Mouse (Mus musculus): ENCODE results near the gene Rif1.
A peak's percentile ranks its signal among the peaks of the same experiment; 100 is the strongest.

Rif1 gene

DNA sequence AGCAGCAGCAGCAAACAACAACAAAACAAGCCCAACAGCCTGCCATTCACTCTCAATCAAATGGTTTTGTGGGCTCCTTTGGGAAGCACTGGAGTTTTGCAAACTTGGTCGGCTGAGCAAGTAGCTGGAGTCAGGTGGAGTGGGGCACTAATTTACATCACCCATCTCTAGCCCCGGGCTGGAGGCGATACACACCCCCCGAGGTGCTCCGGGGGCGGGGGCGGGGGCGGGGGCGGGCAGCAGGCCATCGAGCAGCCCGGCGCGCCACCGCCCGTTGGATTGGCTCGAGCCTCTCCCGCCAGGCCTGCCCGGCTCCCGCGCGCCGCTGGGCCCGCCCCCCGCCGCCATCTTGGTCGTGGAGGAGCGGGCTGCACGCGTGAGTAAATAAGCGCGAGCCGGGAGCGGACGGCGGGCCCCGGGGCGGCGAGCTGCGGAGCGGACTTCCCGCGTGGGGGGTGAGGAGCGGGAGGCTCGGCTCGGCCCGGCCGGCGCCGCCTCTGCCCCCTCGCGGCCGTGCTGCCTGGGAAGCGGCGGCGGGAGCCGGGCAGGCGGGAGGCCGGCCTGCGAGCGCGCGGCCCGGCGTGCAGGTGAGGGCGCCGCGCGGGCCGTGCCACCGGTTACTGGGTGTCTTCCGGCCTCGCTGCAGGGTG lies at the start of gene Rif1:
TSS of gene Rif1 (plus strand) at position 342 of the 650 bp plus-strand sequence.
- DNase-seq = peak; percentile 85

GRCm38 (mm10) chr2:52027061-52027460 lies 45.6 kb upstream of the Rif1 start:
- no peak for DNase-seq

- no peak for DNase-seq
Observed at GRCm38 (mm10) chr2:52029426-52029825, 43.2 kb upstream of the Rif1 start.

DNA sequence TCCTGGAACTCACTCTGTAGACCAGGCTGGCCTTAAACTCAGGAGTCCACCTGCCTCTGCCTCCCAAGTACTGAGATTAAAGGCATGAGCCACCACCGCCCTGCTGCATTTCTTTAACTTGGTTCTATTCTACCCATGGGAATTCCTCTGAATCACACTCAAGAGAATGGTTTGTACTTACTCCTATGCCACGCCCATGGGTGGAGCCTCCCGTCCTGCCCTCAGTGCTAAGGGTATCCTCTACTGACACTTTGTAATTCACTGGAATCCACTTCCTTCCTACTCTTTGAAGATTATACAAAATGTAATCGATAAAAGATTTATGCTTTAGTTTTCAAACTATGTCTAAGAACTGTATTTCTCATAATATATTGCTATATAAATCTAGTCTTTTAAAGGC lies 41.1 kb upstream of the Rif1 start:
- no peak for DNase-seq

- DNase-seq = no peak
Observed at GRCm38 (mm10) chr2:52034601-52035000, 38.0 kb upstream of the Rif1 start.

DNA sequence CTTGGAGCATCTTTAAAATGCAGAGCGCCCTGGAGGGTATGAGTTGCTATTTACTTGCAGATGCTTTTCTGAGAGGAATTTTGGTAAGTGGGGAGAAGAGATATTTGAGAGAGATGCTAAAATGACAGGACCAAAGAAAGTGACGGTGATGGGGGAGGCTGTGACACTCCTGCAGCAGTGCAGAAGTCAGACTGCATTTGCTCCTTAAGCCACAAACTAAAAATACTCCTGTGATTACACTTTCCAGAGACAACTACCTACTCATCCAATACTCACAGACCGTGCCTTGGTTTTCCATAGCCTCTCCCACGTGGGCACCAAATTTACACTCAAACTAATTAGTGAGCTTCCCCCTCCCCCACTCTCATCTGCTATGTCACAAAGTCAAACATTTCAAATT lies 37.5 kb upstream of the Rif1 start:
- no peak for DNase-seq

DNA sequence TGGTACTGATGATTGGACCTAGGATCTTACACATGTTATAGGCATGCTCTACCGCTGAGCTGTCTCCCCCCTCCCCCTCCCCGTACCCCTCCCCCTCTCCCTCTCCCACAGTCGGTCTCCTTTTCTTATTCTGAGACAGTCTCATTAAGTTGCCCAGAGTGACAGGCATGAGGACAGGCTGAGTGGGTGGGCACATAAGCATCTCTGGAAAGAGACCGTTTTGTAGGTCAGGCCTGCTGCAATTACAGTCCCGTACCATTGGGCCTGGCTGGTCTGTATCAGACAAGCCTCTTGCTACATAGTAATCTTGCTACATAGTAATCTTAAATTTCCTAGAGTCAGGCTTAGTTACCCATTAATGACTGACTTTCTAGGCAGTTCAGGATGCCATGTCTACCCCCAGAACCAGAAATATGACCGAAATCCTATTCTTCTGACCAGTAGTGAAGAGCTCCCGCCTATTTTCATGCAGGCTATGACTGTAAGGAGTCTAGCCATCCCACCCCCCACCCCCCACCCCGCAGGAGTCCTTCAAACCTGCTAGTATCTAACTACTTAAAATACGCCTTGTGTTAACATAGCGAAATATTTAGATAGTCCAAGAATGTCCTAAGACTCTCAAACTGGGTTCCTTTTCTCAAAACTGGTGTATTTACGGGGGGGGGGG lies 35.6 kb upstream of the Rif1 start:
- no peak for DNase-seq

DNA sequence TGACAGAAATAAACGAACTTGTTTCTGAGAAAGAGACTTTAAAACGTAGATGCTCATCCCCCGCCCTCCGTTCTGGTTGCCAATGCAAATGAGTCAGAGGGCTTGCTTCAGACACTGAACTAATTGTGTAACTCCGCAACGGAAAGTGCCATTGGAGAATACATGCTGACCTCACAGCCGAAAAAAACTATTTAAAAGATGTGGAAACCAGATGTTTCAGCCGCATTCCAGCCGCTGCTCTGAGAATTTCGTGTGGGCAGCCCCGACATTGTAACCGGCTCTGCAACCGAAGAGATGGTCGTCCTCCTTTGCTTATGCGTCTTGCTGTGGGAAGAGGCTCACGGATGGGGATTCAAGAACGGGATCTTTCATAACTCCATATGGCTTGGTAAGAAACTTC lies 34.8 kb upstream of the Rif1 start, which contains the start of gene Tnfaip6:
TSS of gene Tnfaip6 (plus strand) at position 128 of the 400 bp plus-strand sequence.
- DNase-seq = no peak

- DNase-seq = no peak
Observed at GRCm38 (mm10) chr2:52038558-52038957, 34.1 kb upstream of the Rif1 start.

DNA sequence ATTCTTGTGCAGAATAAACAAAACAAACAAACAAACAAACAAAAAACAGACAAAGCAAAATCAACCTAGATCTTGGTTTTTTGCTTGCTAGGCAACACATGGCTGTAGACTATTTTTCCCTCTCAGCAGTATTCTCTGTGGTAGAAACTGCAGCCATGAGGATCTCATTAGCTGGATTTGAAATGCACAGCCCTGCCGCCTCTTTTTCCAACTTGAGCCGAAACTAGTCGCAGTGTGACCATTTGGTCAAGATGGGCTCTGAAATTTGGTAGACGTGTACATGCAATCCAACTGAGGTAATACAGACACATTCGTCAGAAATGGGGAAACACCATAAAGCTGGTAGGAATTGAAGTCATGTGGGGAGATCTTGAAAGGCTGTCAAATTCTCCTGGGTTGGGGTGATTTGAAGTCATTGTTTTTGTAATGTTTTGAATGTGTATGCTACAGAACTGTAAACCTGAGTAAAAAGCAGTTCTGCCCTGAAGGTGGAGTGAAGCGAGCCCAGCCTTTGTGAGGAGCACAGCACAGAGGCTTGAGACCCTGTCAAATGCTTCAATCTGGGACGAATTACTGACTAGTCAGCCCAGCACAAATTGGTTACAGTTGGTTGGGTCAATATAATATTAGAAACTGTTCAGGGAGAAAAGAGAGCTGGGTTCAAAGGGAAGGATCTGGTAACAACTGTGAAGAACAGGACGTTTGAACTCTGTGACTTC lies 33.4 kb upstream of the Rif1 start:
- no peak for DNase-seq

- no peak for DNase-seq
Observed at GRCm38 (mm10) chr2:52042132-52042531, 30.5 kb upstream of the Rif1 start.

DNA sequence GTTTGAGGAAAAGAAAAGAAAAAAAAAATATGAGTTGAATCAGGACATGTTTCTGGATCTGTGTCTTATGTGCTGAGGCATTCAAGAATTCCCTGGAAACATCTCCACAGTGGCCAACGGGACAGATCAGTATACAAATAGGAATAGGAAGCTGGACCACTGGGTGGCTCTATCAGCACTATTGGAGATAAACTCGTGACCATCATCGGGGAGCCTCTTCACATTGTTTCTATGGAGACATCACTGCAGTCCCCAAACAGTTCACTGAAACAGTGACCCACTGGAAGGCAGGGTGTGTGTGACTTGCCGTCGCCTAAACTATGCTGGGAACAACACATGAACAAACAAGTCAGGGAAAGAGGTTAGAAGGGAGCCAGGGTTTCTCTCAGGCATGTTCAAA lies 29.9 kb upstream of the Rif1 start:
- peak; percentile 6 for DNase-seq

DNA sequence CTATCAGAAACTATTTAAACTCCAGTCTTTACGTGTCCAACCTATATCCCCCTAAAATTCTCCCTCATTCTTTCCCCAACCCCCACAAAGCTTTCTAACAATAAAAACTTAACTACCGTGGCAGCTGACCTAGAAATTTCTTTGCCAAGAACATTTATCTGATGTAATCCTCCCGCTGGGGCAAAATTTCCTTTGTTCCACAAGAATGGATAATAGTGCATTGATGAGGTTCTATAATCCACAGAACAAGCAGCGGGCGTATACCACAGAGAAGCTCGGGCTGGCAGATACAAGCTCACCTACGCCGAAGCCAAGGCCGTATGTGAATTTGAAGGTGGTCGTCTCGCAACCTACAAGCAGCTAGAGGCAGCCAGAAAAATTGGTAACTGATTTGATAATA lies 29.1 kb upstream of the Rif1 start:
- no peak for DNase-seq

- no peak for DNase-seq
Observed at GRCm38 (mm10) chr2:52046032-52046431, 26.6 kb upstream of the Rif1 start.

DNA sequence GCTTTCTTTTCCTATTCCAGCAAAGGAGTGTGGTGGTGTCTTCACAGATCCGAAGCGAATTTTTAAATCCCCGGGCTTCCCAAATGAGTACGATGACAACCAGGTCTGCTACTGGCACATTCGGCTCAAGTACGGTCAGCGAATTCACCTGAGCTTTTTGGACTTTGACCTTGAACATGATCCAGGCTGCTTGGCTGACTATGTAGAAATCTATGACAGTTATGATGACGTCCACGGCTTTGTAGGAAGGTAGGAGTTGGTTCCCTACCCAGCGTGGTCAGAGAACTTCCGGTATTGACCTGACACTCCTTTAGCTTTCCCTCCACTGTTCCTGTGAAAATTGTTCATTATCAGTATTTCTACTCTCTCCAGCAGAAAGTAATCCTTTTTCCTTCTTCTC lies 21.8 kb upstream of the Rif1 start:
- no peak for DNase-seq

- no peak for DNase-seq
Observed at GRCm38 (mm10) chr2:52052335-52052734, 20.3 kb upstream of the Rif1 start.

GRCm38 (mm10) chr2:52053502-52053901 lies 19.1 kb upstream of the Rif1 start:
- DNase-seq = no peak

GRCm38 (mm10) chr2:52055616-52056015 lies 17.0 kb upstream of the Rif1 start:
- no peak for DNase-seq

GRCm38 (mm10) chr2:52057099-52057498 lies 15.5 kb upstream of the Rif1 start:
- DNase-seq = no peak

DNA sequence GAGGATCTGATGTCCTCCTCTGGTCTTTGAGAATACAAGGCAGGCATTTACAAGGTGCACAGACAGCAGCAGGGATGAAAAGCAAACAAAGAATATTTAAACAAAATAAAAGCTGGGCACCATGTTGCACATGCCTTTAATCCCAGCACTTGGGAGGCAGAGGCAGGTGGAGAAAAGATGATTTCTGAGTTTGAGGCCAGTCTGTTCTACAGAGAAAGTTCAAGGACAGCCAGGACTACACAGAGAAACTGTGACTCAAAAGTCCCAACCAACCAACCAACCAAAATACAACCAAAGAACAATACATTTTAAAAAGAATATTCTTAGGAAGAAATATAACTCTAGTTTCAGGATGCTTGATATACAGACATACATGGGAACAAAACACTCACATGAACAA lies 15.0 kb upstream of the Rif1 start:
- DNase-seq = no peak

GRCm38 (mm10) chr2:52068641-52069040 lies 4.0 kb upstream of the Rif1 start:
- DNase-seq = no peak

GRCm38 (mm10) chr2:52070816-52071215 lies 1.8 kb upstream of the Rif1 start:
- DNase-seq = no peak

- no peak for DNase-seq
Observed at GRCm38 (mm10) chr2:52071241-52071991, 1.2 kb upstream of the Rif1 start.
